Mouse (Mus musculus) forebrain, postnatal 0 days (tissue): ENCODE measurements around the gene Prep. TPM values are rescaled to one million over a fixed set of nuclear protein-coding genes. Genes with fewer than 3 reads are reported as not detected.
"Not testable (repeated sequence)": the region's sequence is repeated elsewhere in the genome, so short reads cannot be mapped to it uniquely, and the experiment has no call there.

Experiments
- ATAC-seq: fragments of 200-750 bp; cut with Nextera tagmentation; 2 replicates; pipeline ENCODE4 v1.8.0; 2017; ENCODE audit warnings: mild to moderate bottlenecking, moderate library complexity
- DNase-seq: peaks from one replicate; pipeline ENCODE4 v3.0.0-alpha.2; 2015
- H3K27ac ChIP-seq: fragments of 300-500 bp; sonication (generic); 2 replicates; pipeline ENCODE4 v1.5.1; 2014; ENCODE audit warnings: low read depth, mild to moderate bottlenecking, antibody characterized with exemption, low read length, moderate library complexity, mixed read lengths
- H3K27me3 ChIP-seq: fragments of 300-500 bp; sonication (generic); 2 replicates; pipeline ENCODE4 v1.6.1; 2014; ENCODE audit warnings: mild to moderate bottlenecking, low read length, mixed read lengths; ENCODE audit not compliant: insufficient read depth
- H3K36me3 ChIP-seq: fragments of 300-500 bp; sonication (generic); 2 replicates; pipeline ENCODE4 v1.6.1; 2014; ENCODE audit warnings: mild to moderate bottlenecking, moderate library complexity; ENCODE audit not compliant: insufficient read depth
- H3K4me1 ChIP-seq: fragments of 300-500 bp; sonication (generic); 2 replicates; pipeline ENCODE4 v1.6.1; 2014; ENCODE audit warnings: antibody characterized with exemption; ENCODE audit not compliant: insufficient read depth
- H3K4me2 ChIP-seq: fragments of 300-500 bp; sonication (generic); 2 replicates; pipeline ENCODE4 v1.6.1; 2014; ENCODE audit warnings: low read depth, mild to moderate bottlenecking, moderate library complexity
- H3K4me3 ChIP-seq: fragments of 300-500 bp; sonication (generic); 2 replicates; pipeline ENCODE4 v1.5.1; 2014; ENCODE audit warnings: low read depth, low read length, mixed read lengths
- H3K9ac ChIP-seq: fragments of 300-500 bp; sonication (generic); 2 replicates; pipeline ENCODE4 v1.6.1; 2014; ENCODE audit warnings: mild to moderate bottlenecking
- H3K9me3 ChIP-seq: fragments of 300-500 bp; sonication (generic); 2 replicates; pipeline ENCODE4 v1.6.1; 2016; ENCODE audit warnings: low read length
- CTCF ChIP-seq: sonication (generic); IDR thresholded peaks from 2 replicates; pipeline ENCODE4 v1.5.1; 2016; ENCODE audit warnings: antibody characterized with exemption, control low read depth, low read depth
- WGBS: fragments of 180-500 bp; shearing (Covaris S2); extraction: QIAGEN DNeasy Blood & Tissue Kit; methylation state at CpG from one replicate; pipeline ENCODE4 v1.1.7; 2014; 5-methylcytosine and 5-hydroxymethylcytosine counted together
- polyA plus RNA-seq: library from polyadenylated mRNA; unstranded; fragments of >200 nt; fragmentation: Nextera tagmentation; extraction: Ambion mirVana; gene quantifications from 2 replicates; pipeline ENCODE4 v1.2.1, GENCODE M21; 2015
- total RNA-seq: library from RNA; depleted of rRNA; stranded (reverse); fragments of >200 nt; gene quantifications from 2 replicates; pipeline ENCODE4 v1.2.3, GENCODE M21; 2014

Prep gene
- total and polyA plus RNA-seq, 2 experiments from 2014 or later = 18.1 to 19.0 TPM

DNA sequence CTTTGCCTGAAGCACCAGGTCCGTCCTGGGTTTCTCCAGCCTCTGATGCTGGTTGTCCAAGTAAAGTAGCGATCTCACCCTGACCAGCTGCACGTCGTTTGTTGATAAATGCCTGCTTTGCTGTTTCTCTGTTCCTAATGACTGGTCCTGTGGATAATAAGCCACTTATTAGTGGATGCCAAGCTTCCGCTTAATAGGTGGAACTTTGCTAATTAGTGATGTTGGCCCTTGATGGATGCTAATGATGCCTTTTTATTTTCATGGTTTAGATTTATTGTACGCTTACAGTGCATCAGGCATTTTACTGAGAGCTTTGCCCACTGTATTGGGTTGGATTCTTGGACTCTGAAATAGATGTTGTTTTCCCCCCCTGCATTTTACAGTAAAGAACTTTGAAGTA lies 7.5 kb downstream of the Prep start:
- Histone ChIP-seq H3K4me1 (no peaks in the 10 kb centered on the region), H3K4me2 (no peak overlapping the region), H3K36me3 (peaks cover 17% of the 10 kb centered on the region), H3K9ac (no peak overlapping the region), H3K27ac (no peak overlapping the region), H3K9me3 (no peaks in the 10 kb centered on the region), H3K27me3 (no peaks in the 10 kb centered on the region), H3K4me3 (no peak overlapping the region)
- TF ChIP-seq CTCF = no peak
- no peak for DNase-seq
- ATAC-seq = no peak
- 25% methylated on average over 6 of the region's 6 CpGs for WGBS

DNA sequence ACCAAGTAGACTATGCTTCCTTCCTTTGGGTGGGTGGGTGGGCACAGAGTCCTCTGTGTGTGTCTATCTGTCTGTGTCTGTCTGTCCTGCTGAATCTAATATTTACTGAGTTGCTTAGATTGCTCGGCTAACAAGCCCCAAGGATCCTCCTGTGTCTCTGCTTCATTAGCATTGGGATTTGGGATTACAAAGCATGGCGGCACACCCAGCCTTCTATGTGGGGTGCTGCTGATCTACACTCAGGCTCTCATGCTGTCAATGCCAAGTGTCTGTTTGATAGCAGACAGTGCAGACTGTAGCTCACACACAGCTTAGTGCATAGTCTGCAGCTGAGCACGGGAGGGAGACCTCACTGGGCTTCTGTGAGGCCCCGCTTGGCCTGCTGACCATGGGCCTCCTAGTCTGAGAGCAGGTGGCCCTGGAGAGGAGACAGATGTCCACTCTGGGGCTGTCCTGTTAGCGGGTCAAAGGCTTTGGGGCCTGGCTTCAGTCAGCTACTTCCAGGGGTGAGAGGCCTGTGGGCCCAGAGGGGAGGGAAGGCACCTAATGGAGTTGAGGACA lies 8.6 kb downstream of the Prep start:
- H3K9me3 ChIP-seq = no peaks in the 10 kb centered on the region
- no peak overlapping the region for H3K4me3 ChIP-seq
- ATAC-seq = 0 out of 2 replicates have a peak, but pooled peaks have one; percentile 48
- H3K27me3 ChIP-seq = no peaks in the 10 kb centered on the region
- H3K36me3 ChIP-seq = peaks cover 23% of the 10 kb centered on the region
- no peak overlapping the region for H3K4me2 ChIP-seq
- H3K4me1 ChIP-seq = no peaks in the 10 kb centered on the region
- 71% methylated on average over 5 of the region's 5 CpGs for WGBS
- no peak for DNase-seq
- H3K27ac ChIP-seq = no peak overlapping the region
- no peak overlapping the region for H3K9ac ChIP-seq
- no peak for TF ChIP-seq CTCF

DNA sequence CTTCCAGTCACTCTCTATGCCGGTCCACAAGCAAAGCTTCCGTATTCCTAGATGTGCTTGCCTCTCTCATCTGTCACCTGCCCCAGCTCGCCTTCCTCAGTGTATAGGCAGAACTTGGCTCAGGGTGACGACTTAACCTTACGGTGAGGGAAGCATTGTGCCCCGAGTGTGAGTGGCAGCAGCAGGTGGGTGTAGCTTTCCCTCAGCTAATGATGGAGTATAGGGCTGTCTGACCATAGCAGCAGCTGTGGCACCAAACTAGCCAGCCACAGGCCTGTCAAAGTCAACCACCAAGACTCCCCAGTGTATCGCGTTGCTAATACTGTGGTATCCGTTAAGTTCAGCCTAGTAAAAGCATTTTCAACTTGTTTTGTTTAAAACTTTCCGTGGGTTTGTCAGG lies 9.6 kb downstream of the Prep start:
- no peak for DNase-seq
- peaks cover 23% of the 10 kb centered on the region for H3K36me3 ChIP-seq
- no peak overlapping the region for H3K27ac ChIP-seq
- WGBS = 85% methylated on average over 10 of the region's 10 CpGs
- H3K4me2 ChIP-seq = no peak overlapping the region
- H3K27me3 ChIP-seq = no peaks in the 10 kb centered on the region
- no peak overlapping the region for H3K4me3 ChIP-seq
- no peaks in the 10 kb centered on the region for H3K9me3 ChIP-seq
- no peak for TF ChIP-seq CTCF
- no peak for ATAC-seq
- no peak overlapping the region for H3K9ac ChIP-seq
- H3K4me1 ChIP-seq = no peaks in the 10 kb centered on the region

DNA sequence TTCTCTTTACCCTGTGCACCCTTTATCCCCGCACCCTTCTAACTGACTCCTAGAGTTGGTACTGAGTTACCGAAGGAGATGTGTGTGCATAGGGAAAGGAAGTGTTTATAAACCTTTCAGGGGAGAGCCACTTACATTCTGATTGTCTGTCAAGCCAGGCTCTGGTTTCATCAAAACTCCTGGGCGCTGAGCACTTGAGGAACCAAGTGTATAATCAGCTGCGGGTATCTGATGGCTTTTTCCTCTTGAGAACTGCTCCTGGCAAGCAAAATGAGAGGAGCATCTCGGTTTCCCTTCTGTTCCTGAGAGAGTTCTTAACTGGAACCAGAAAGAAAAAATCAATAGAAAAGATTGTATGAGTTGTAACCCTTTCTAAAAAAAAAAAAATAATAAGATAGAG lies 10.3 kb downstream of the Prep start:
- DNase-seq (no peak), ATAC-seq (no peak)
- H3K9ac ChIP-seq = no peak overlapping the region
- no peak for TF ChIP-seq CTCF
- no peaks in the 10 kb centered on the region for H3K9me3 ChIP-seq
- no peaks in the 10 kb centered on the region for H3K4me1 ChIP-seq
- no peaks in the 10 kb centered on the region for H3K27me3 ChIP-seq
- WGBS = 72% methylated on average over 5 of the region's 5 CpGs
- no peak overlapping the region for H3K4me2 ChIP-seq
- no peak overlapping the region for H3K4me3 ChIP-seq
- peaks cover 20% of the 10 kb centered on the region for H3K36me3 ChIP-seq
- no peak overlapping the region for H3K27ac ChIP-seq

GRCm38 (mm10) chr10:45079756-45080155 lies 12.8 kb downstream of the Prep start:
- WGBS = 88% methylated on average over 5 of the region's 5 CpGs
- DNase-seq = no peak
- H3K36me3 ChIP-seq = 0 out of 2 replicates have a peak, but pooled peaks cover 9% of the 10 kb centered on the region
- no peaks in the 10 kb centered on the region for H3K27me3 ChIP-seq
- H3K9ac ChIP-seq = no peak overlapping the region
- no peak overlapping the region for H3K27ac ChIP-seq
- no peak overlapping the region for H3K4me2 ChIP-seq
- H3K4me3 ChIP-seq = no peak overlapping the region
- H3K9me3 ChIP-seq = no peaks in the 10 kb centered on the region
- H3K4me1 ChIP-seq = peaks cover 3% of the 10 kb centered on the region; the same call in 1 of the 2 replicates
- no peak for TF ChIP-seq CTCF
- ATAC-seq = no peak

DNA sequence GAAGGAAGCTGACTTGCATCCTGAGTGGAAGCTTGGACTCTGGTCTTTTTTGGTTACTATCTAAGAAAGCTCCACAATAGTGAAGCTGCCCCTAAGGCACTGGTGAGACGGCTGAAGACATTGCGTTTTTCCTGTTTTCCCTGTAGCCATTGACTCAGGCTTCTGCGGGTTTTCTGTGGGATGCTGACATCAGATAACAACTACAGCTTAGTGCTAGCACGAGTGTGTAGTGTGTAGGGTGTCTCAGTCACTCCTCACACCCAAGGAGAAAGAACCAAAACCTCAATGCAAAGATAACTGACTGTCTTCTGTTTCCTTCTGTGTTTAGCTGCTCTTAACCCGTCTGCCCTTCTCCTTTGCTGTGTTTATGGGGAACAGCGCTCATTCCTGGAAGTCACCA lies 13.5 kb downstream of the Prep start:
- ATAC-seq = no peak
- no peaks in the 10 kb centered on the region for H3K27me3 ChIP-seq
- no peaks in the 10 kb centered on the region for H3K9me3 ChIP-seq
- H3K36me3 ChIP-seq = 0 out of 2 replicates have a peak, but pooled peaks cover 9% of the 10 kb centered on the region
- no peak overlapping the region for H3K4me2 ChIP-seq
- peaks cover 5% of the 10 kb centered on the region; the same call in 1 of the 2 replicates for H3K4me1 ChIP-seq
- H3K9ac ChIP-seq = no peak overlapping the region
- 91% methylated on average over 6 of the region's 6 CpGs for WGBS
- H3K27ac ChIP-seq = no peak overlapping the region
- no peak overlapping the region for H3K4me3 ChIP-seq
- no peak for DNase-seq
- TF ChIP-seq CTCF = no peak

DNA sequence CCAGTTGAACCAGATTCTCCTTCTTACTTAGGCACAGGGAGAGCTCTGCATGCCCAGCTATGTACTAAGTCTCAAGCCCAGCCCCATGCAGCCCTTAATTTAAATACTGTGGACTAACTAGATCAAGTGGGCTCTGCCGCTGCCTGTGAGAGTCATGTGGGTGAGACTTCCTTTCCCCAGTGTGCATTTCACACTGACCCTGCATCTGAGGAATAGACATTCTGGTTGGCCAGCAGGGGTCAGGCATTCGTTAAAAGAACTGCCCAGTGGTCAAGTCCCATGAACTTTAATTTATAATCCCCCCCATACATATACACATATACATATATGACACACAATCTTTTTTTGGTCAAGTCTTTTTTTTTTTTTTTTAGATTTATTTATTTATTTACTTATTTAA lies 15.7 kb downstream of the Prep start:
- Histone ChIP-seq H3K4me1 (peaks cover 5% of the 10 kb centered on the region; the same call in 1 of the 2 replicates), H3K36me3 (0 out of 2 replicates have a peak, but pooled peaks cover 9% of the 10 kb centered on the region), H3K4me2 (no peak overlapping the region), H3K9me3 (no peaks in the 10 kb centered on the region), H3K27me3 (no peaks in the 10 kb centered on the region), H3K9ac (no peak overlapping the region), H3K27ac (no peak overlapping the region), H3K4me3 (no peak overlapping the region)
- ATAC-seq = no peak
- 64% methylated on average over 2 of the region's 2 CpGs for WGBS
- DNase-seq = no peak
- no peak for TF ChIP-seq CTCF

- WGBS = 49% methylated on average over 7 of the region's 7 CpGs
- H3K27ac ChIP-seq, H3K4me3 ChIP-seq, H3K4me2 ChIP-seq, ATAC-seq, H3K9ac ChIP-seq, H3K4me1 ChIP-seq, H3K36me3 ChIP-seq, H3K27me3 ChIP-seq, H3K9me3 ChIP-seq, DNase-seq: not testable (repeated sequence)
Observed at GRCm38 (mm10) chr10:45084002-45084401, 17.0 kb downstream of the Prep start.
